Mouse (Mus musculus) lung, postnatal 0 days (tissue): ENCODE measurements around the gene Mlc1.

ENCODE experiments used
- CTCF ChIP-seq: IDR thresholded peaks from 2 replicates; pipeline ENCODE4 v1.5.1; 2016; ENCODE audit warnings: antibody characterized with exemption, mild to moderate bottlenecking
- EP300 ChIP-seq: IDR thresholded peaks from 2 replicates; pipeline ENCODE4 v1.6.1; 2016; ENCODE audit warnings: antibody characterized with exemption, mild to moderate bottlenecking, control low read depth

- TF ChIP-seq CTCF (no peak), EP300 (no peak)
Measured at GRCm38 (mm10) chr15:89000367-89000766, 21.6 kb upstream of the Mlc1 start.
